Mouse (Mus musculus): ENCODE measurements at regions not wholly inside any gene's neighbourhood (a gene's known extent, or its start where the extent isn't known, plus 50 kb on each side); places are given as distances from the start of the nearest gene placed in this dataset.

DNA sequence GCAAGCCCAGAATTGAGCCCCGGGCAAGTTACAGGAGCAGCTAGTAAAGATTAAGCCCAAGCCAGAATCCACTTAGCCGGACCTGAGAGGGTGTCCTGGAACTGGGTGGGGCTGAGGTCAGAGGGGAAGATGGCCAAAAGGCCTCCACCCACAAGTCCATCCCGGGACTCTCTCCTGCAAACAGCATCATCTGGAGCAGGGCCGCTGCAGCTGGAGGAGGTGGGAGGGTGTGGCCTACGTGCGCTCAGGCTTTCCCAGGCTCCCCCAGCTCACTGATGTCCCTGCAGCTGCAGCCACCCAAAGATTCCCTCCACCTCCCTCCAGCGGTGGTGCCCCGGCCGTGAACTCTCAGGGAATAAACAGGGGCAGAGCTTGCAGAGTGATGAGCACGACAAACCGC, 80.9 kb upstream of the 1600014C23Rik start:
- TF ChIP-seq EP300 (IDR thresholded peaks at IDR 0.05; ENCODE audit: low read depth), result no peak
- no peak for TF ChIP-seq CTCF (IDR thresholded peaks at IDR 0.05; ENCODE audit: low read depth)

All from heart, postnatal 0 days (tissue).